Mouse (Mus musculus): Measurements from ENCODE around the gene Tes3-ps.
A peak's percentile ranks its signal among the peaks of the same experiment; 100 is the strongest.

The Tes3-ps gene

DNA sequence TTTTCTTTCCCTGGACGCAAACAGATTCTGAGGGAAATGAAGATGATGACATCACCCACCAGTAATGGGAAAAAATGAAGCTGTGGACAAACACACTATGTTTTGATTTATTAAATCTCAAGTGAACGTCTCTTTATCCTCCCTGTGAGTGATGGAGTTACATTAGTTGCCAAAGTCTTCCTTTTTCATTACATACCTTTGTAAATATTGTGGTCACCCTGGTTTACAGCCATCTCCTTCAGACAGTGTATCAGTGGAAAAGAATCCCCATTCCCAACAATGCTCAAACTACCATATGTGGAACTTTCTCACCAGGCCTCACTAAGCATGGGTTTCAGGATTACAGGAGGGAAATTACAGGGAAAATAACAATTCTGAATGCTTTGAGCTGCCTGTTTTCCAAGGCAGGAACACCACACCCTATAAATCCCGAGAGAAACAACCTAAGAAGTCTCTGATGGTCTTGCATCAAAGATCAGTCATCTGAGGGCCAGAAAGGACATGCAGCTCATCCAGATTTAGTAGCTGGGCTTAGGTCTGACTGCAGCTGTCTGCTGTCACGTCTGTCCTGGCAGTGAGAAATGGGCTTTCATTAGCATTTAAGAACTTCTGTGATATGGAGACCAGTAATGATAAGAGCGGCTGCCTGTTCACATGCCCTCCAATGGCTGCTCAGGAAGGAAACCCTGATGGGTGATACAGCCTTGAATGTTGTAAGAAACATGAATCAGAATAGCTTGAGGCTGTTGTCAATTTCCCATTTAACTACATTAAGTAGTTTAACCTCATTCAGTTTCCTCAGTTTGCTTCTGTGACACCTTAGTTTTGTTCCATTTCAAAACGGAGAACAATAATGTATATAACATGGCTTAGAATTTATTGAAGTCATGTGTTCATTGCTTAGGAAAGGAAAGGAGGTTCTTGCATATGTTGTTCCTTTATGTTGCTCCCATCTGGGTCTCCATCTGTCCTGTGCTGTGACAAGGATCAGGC is at the start of gene Tes3-ps:
Gene Tes3-ps, plus strand, starts transcription at position 943 of the 993 bp plus-strand sequence.
- DNase-seq: no peak

DNA sequence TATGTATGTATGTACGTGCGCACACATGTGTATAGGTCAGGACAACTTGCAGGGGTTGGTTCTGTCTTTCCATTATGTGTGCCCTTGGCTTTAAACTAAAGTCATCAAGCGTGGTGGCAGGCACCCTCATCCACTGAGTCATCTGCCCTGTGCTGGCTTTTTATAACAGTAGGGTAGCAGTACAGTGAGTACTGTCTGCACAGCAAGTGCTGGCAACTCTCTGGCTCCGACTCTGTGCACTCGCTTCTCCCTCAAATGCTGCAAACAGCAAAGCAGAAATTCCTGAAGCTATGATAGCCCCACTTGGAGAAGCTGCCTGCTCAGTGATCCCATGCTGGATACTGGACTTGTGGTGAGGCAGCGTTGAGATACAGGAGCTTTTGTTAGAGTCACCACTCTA is 48.7 kb upstream of the Tes3-ps start:
- DNase-seq: no peak

DNA sequence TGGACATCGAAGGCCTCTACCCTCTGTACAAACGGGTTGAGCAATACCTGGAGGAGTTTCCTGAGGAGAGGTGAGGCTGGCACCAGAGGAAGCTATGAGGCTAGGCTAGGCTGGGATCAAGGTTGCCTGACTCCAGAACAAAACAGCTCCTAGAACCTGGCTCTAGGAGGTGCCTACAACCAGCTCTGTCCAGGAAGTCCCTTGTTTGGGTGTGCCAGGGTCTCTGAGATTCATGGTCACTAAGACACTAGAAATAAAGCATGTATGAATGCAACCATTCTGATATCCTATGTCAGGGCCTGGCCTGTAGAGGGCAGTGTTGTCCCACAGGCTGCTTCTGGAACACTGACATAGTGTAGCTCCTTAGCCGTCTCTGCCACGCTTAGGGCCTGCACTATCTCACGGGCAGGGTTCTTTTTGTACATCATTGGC is 43.8 kb upstream of the Tes3-ps start:
- DNase-seq: peak; percentile 79 to 80

DNA sequence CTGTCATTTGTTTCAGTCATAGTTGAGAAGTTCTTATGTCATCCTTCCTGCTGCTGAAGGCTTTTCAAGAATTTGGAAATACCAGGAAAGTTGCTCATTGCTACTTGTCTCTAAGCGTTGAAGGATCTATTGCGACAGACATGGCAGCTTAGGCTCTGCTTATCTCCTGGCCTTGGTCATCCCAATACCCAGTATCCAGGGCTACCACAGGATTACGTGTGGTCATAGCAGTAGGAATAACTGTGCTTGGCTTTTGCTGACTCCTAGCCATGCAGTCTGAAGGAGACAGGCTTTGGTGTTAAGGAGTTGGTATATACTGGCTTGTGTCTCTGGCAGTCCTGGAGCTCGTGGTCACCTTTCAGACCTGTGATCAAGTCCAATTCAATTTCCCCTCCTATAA is 32.8 kb upstream of the Tes3-ps start:
- DNase-seq: no peak

DNA sequence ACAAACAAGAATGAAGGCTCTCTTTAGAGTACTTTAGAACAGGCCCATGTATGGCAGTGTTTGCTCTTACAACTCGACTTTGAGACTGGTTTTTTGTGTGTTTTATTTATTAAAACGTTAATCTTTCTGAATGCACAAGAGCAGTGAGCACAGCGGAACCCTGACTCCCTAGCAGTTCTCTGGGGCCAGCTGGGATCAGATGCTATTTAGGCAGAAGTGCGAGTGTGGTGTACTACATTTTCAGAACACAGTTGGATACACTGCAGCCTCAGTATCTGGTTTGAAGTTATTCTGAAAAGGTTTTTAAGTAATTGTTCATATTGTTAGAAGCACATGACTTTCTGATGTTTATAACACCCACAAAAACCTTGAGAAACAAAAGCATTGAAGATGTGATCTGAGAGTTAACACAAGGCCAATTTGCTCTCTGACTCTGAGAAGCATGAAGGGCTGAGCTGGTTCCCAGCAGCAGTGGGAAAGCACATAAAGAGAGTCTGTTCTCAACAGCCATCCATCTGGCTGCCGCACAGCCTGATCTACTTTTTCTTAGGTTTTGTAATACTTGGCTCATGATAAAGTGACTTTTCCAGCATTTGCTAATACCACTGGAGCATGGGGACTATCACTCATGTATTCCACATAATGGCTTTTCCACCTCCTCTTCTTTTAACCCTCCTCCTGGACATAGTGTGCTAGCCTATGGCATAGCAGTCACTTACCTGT is 32.3 kb upstream of the Tes3-ps start:
- no peak for DNase-seq

DNA sequence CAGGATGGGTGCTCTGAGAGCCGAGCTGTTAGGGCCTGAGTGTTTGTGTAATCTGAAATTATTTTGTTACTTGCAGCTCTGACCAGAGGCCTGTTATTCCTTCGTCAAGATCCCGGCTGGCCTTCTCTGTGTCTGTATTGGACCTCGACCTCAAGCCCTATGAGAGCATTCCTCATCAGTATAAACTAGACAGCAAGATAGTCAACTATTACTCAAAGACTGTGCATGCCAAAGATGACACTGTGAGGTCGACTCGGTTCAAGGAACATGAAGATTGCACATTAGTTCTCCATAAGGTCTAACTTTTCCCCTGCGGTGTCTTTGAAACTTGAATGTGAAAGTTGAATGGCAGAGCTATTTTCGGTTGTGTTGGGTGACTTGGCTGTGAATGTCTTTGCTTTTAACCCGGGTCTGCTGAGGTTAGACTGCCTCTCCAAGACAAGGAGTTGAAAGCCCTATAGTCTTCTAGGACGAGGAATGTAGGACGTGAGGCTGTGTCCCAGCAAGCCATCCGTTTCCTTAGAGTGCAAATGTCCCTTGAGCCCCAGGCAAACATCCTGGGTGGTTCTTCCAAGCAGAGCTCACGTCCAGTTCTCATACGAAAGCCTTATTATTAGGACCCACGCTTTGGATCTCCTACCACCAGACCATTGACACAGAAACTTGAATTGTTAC is 31.5 kb upstream of the Tes3-ps start:
- DNase-seq: no peak

DNA sequence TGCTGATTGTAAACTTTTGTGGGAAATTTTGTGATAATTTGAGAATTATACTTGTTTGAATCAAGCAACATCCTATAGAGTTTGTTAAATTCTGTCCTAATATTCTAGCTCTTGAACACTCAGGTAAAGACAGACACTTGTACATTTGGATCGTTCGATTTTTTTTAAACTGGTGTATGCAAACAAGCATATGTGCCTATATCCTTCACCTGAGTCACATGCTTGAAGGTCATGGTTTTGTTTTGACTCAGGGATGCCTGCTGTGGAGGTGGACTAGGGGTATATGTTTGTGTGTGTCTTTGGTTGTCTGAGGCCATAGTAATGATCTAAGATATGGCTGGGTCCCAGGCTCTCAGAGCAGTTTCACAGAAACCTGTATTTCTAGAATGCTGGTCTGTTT is 30.2 kb upstream of the Tes3-ps start:
- DNase-seq: no peak

DNA sequence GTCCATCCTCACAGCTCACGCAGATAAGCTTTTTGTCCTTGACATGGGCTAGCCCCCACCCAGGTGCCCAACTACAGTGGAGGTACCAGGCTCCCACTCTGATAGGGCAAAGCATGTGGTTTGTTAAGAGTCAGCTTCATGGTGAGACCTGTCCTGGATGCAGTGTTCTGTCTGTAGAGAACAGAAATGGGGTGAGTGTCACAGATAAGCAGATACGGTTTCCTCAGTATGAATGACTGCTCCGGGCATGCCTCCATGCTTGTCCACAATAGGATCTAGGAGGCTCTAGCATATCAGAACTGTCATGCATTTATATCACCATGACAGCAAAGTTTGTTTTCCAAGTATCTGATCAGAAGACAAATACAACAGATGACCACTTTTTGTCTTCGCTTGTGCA is 27.2 kb upstream of the Tes3-ps start:
- no peak for DNase-seq

DNA sequence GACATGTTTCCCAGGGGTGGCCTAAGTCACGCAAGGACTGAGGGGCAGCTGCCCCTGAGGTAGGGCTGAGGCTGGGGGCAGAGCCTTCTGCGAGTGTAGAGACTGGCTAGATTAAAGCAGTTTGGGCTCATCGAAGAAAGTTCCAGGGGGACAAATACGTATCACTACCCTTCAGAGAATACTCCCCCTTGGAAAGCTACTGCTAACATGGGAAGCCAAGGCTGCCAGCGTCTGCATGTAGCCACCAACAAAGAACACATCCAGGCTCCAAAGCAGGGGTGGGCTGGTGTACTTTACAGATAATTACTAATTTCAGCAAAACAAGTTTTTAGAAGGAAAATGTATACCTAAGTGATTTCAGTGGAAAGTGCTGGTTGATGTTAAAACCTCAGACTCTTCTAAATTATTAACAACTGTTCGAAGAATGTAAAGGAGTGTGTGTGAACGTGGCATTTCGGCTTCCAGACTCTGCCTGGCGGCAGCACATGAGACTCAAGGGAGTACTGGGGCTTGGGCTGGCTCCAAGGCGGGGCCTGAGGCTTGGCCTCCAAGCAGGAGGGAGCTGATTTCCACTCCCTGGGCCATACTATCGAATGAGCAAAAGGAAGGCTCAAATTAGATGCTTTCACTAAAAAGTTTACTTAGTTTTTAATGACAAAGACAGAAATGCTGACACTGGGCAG is 26.6 kb upstream of the Tes3-ps start:
- no peak for DNase-seq

DNA sequence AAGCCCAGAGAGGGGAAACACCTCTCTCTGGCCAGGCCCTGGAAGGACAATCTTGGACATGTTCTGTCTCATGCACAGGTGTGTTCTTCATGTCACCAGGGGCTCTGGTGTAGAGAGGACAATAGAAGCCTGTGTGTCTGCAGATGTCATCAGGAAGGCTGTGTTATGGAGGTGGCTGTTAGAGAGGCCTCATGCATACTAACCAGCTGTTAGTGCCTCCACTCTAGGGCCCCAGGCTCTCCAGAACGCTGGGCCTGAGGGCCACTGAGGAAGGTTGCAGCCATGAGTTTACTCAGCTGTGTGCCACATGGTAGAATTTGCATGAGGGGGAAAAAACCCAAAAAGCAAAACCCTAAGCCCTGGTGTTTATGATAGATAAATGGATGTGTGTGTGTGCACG is 25.5 kb upstream of the Tes3-ps start:
- no peak for DNase-seq

DNA sequence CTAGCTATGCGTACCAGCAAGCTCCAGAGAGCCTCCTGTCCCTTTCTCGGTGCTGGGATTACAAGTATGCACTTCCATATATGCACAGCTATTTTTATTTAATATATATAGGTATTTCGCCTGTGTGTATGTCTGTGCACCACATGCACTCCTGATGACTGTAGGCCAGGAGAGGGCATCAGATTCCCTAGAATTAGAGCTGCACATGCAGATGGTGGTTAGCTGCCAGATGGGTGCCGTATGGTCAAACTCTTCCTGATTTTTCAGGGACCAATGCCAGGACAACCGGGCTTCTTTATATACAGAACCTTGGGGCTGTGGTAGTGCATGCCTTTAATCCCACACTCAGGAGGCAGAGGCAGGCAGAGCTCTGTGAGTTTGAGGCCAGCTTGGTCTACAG is 24.1 kb upstream of the Tes3-ps start:
- DNase-seq: peak; percentile 13 to 24

DNA sequence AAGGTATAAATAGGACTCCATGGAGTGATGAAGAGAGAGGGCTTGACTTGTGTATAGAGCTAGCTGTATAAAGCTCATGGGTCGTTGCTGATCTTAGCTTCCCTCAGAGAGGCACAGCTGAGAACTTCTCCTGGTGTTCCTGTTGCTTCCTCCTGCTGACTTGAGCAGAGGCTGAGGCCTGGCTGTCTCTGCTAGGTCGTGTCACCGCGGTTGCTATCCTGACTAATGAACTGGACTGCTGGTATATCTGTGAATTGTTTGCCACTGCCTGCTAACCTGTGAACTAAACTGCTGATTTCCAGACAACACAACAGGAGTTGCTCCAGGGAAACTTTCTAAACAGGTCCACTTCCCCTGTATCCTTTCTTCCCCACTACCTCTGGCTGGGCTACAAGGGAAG is 22.8 kb upstream of the Tes3-ps start:
- DNase-seq: no peak

DNA sequence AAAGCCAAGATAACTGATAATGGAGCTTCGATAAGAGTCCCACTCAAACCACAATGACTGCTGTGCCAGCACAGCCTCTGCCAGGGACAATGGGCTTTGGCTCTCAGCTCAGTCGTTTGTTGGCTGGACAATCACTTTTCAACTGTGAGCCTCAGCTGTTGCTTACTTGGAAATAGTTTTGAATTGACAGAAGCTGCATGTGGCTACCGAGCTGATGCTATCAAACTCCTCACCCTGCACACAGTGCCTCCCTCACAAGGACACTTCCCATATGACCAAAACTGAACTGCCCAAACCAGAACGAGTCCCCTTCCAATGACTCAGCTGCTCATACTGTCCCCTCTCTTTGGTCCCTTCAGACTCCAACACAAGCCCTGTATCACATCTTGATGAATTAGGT is 22.3 kb upstream of the Tes3-ps start:
- DNase-seq: no peak

DNA sequence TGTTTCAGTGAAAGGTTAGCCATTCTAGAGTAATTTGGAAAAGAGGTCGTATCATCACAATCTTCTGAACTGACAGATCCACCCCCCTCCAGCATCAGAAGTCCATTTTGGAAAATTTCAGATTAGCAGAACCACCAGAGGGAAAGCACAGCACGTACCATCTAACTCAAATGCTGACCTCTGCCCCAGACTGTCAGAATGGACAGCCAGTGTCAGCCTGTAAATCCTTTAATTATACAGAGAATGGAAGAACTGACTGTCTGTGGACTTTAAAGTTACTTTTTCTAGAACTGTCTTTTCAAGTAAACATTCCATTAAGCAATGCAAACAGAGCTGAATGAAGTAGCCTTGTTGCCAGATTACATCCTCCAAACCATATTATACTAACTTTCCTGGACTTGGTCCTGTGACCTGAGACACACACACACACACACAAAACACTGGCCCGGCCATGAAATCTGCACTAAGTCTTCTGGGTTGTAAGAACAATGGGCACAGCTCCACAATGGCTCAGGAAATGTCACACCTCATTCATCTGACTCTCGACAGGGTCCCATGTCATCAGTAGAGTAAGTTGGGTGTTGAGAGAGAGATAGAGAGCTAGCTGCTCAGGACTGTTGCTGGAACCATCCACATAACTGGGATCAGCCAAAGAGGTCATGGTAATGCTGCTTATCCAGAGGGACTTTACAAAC is 21.0 kb upstream of the Tes3-ps start:
- no peak for DNase-seq

DNA sequence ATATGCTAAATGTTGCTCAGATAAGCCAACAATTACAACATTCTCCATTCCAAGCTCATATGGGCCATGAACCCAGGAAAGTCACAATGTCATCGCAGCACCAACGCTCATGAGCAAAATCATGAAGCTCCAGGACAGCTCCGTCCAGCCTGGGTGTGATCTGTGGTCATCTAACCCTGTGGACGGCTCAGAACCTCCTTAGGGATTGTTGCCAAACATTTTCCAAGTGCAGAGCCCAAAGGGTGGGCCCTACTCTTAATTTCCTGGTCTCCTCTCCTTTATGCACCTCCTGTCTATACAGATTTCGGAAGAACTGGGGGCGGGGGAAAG is 20.5 kb upstream of the Tes3-ps start:
- no peak for DNase-seq

DNA sequence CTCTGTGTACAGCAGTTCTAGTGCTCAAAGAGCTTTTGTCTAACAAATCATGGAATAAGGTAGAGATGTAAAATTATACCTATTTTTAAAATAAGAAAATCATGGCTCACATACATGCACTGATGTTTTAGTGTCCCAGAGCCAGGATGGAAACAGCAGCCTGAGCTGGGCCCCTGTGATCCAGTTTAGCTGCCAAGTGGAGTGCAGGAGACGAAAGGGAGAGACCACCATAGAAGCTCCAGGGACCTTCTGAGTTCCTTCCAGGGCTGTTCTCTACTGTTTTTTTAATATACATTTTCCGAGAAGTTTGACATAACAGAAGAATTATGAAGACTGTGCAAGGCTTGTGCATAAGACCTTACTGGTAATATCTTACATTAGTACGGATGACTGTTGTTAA is 15.2 kb upstream of the Tes3-ps start:
- no peak for DNase-seq

DNA sequence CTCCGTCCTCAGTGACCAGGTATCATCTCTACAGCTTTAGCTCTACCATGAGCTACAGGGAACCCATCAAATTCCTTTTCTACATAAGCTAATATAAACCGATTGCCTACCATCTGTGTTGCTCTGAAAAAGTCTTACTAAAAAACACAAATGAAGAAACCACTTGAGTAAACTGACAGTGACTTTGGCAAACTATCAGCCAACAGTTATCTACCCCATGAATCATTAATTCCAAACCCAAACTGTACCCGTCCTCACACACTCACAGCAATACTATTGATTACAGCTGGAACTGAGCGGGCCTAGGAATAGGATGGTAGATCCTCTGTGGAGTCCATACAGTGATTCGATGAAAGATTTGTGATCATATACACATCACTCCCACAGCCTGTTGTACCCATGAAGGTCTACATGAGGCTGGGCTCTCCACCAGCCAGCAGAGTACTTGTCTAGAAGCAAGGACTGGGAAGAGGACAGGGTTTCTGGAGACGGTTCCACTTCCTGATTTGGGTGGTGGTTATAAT is 14.2 kb upstream of the Tes3-ps start:
- no peak for DNase-seq

DNA sequence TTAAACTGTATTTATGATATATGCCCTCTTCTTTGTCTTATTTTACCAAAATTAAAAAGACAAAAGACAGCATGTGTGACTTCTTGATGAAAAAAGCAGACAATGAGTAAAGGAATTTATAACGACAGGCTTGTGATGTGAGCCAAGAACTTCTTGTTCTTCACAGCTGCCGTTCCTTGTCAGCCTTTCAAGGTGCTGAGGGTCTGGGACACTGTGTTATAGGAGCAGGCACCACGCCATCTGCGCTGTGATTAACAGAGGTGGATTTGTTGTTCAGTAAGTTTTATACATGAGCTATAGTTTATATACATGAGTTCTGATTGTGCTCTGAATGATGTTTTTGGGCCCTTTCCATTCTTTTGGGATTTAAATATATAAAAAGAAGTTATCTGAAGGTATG is 13.7 kb upstream of the Tes3-ps start:
- DNase-seq: no peak

DNA sequence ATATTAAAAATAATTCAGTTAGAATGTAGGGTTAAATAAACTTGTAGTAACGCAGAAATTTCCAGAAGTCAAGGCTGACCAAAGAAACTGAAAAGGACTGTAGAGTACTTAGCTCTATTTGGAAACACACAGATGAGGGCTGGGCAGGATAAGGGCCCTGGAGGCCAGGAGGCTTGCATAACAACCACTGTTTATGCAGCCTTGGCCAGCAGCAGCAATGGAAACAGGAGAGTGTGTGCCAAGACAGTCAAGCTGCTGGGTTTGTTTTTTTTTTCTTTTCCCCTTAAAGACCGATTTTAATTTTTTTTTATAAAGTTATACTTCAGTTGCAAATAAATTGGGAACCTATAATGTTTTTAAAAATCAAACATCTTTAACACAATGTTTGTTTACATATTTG is 13.1 kb upstream of the Tes3-ps start:
- DNase-seq: peak; percentile 37 to 49

DNA sequence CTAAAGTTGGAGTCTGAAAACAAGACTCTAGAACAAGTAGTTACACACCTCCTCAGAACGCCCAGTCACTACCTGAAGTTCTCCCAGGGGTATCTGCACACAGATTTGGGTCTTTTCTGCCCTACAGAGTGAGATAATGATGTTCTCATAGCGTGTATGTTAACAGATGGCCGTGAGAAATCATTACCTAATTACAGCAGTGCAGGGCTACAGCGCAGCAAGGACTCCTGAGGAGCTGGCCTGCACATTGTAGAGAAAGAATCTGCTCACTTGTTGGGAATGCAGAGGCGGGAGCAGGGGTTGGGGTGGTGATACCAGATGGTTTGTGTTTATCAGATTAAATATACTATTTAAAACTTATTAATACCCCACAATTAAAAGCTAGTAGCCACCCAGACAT is 12.6 kb upstream of the Tes3-ps start:
- DNase-seq: peak; percentile 31 to 43

DNA sequence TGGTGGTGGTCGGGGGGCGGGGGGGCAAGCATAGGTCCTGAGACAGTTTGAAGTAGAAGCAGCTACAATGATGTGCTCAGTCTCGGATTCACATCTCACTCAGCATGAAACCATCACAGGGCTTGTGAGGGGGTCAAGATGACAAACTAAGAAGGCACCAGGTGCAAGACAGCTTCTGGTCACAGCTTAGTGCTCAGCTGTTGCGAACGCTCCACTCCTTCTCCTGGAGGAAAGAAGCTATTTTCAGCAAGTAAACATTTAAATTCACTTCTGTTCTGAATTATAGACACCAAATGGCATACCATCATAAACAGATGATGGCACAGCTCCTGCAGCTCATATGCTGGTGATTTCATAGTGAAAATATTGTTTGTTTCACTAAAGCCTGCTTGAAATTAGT is 7.7 kb upstream of the Tes3-ps start:
- DNase-seq: no peak

DNA sequence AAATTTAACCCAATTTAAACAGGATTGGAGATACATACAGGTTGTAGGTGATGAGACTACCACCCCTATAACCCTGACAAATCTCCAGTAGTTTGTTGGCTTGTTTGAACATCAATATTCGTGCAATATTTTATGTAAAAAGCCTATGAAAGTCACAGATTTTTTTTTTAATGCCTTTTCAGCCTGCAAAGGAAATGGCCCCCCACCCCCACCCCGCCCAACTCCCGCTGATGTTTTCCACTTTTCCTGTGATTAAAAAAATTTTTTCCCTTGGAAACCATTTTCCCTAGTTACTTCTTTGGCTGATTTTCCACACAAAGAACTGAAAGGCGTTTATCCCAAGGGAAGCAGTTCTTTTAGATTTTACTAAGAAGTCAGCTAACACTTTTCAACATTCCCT is 11.4 kb downstream of the Tes3-ps start, which contains the start of gene Ecm2:
Gene Ecm2, plus strand, starts transcription at position 301 of the 400 bp plus-strand sequence.
- no peak for DNase-seq

Data from cerebellum, postnatal 36 days (tissue).